8 mouse cellular contexts compared by ENCODE assay signal in the genomic region with DNA sequence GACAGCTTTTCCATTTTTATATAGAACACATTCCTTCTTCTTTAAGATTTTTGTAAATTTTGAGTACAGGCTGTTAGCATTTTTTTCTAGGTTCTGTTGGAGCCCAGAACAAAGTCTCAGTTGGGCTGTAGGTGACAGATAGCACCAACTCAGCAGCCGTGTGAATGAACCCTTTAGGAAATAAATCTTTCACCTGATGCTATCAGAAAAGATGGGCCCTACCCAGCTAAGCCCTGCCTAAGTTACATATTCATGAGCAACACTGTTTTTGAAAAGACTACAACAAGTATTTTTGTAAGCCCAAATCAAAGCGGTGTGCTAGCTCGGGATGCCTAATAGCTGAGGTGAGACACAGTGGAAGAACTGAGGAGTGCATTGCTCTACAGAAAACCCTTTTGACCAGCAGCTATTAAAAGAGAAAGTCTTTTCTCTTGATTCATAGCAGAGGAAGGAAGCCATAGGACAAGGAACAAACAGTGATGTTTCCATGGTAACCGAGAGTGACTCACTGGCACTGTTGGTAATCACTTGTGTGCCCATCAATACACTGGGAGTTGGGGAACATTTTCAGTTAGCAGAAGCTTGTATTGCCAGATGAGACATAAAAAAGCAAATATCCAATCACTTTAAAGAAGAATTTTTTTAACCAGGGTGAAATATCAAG.
DNase-seq lines count a peak whose midpoint lies in the region; ATAC-seq and TF ChIP-seq lines count a peak whose summit lies in the region.

No protein-coding gene starts in this region.

- peak; percentile 28 to 61 for DNase-seq in heart, adult 18-20 months
- DNase-seq in heart, postnatal 25 days (ENCODE audit: low spot score) = no peak
- peak; percentile 69 for DNase-seq in layer of hippocampus, adult 9-11 months
- peak; percentile 33 for DNase-seq in splenic B cell, adult 2 months (ENCODE audit: low read depth, low spot score)
- no peak for DNase-seq in gastrocnemius, postnatal 14 days
- DNase-seq in spleen, adult 12 weeks (ENCODE audit: low spot score) = no peak

- H3K79me3 ChIP-seq in C2C12 (ENCODE audit: low read depth) = no peaks in the 10 kb centered on the region

- no peak overlapping the region for H3ac ChIP-seq in C2C12 (ENCODE audit: control insufficient read depth, insufficient read length, low read depth)

- intact Hi-C loops in heart, postnatal 25 days (cut with DNase I) = no loop called here
- intact Hi-C loops in gastrocnemius, postnatal 14 days (cut with DNase I; ENCODE audit: low total_unique reads) = no loop called here

- no peak overlapping the region for H3K4me3 ChIP-seq in C2C12 (ENCODE audit: insufficient read depth, poor library complexity, severe bottlenecking)

- H3K79me2 ChIP-seq in C2C12 (ENCODE audit: control insufficient read depth, insufficient read depth) = no peaks in the 10 kb centered on the region

- TF ChIP-seq CTCF in C2C12 (IDR thresholded peaks at IDR 0.05; ENCODE audit: control insufficient read depth, insufficient read depth, insufficient read length) = no peak

- ATAC-seq in common myeloid progenitor, adult 5-6 weeks (replicated peaks; ENCODE audit: low read depth, poor library complexity, severe bottlenecking) = peak; percentile 79

- no peaks in the 10 kb centered on the region for H3K27me3 ChIP-seq in C2C12 (ENCODE audit: control insufficient read depth, insufficient read depth, insufficient read length)
- no peaks in the 10 kb centered on the region for H3K27me3 ChIP-seq in splenic B cell, adult 2 months (ENCODE audit: control insufficient read depth, insufficient read depth, low read length, poor library complexity, severe bottlenecking)

- no peaks in the 10 kb centered on the region for H3K36me3 ChIP-seq in C2C12 (ENCODE audit: control insufficient read depth, insufficient read depth)
- H3K36me3 ChIP-seq in splenic B cell, adult 2 months (ENCODE audit: control insufficient read depth, insufficient read depth, low read length, poor library complexity, severe bottlenecking) = no peaks in the 10 kb centered on the region

TF ChIP-seq in C2C12, 6 proteins besides CTCF, POLR2A, EP300 and RAD21:
- TF ChIP-seq FOSL1 (IDR thresholded peaks at IDR 0.05; ENCODE audit: insufficient read depth, low read length, poor library complexity, severe bottlenecking) (peak; percentile 57), MYOD1 (IDR thresholded peaks at IDR 0.05; ENCODE audit: control insufficient read depth, insufficient read length, low read depth) (no peak)
TF ChIP-seq in C2C12: peak in this region for 1.

Comparison
In these comparisons a context has a peak if more than half of its experiments do, and no peak if none do; other contexts are left out.
1. DNase-seq: peak in heart, adult 18-20 months (2 of 2), layer of hippocampus, adult 9-11 months (single experiment) and splenic B cell, adult 2 months (single experiment); none in heart, postnatal 25 days (single experiment), gastrocnemius, postnatal 14 days (single experiment) and spleen, adult 12 weeks (single experiment).